Mouse (Mus musculus): Measurements from ENCODE around the gene Gas2. TPM values are rescaled to one million over a fixed set of nuclear protein-coding genes. Genes with fewer than 3 reads are reported as not detected.

Gene Gas2
- polyA plus RNA-seq, 1 experiment from 2014 or later, result 9.3 TPM

DNA sequence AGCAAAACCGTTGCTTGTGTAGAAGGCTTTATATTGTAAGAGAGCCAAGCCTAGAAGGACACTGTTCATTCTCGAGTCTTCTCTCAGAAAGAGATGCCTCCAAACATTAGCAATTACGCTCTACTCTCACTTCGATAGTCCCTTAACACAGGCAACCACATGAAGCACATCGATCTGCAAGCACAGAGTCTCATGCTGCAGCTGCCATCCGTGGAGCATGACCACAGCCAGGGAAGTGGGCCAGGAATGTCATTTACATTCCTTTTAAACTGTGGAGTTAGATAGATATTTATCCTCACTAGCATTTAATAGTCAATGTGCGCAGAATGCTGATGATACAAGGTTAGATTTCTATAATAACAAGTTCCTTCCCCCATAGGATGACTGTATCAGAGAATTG lies 21.3 kb upstream of the Gas2 start:
- H3K36me3 ChIP-seq (ENCODE audit: control insufficient read depth, insufficient read depth, low read length), result no peaks in the 10 kb centered on the region
- no peak overlapping the region for H3K4me2 ChIP-seq (ENCODE audit: low read depth, low read length)
- no peaks in the 10 kb centered on the region for H3K4me1 ChIP-seq (ENCODE audit: control insufficient read depth, insufficient read depth, low read length)
- H3K9me3 ChIP-seq (ENCODE audit: control insufficient read depth, low read length), result no peaks in the 10 kb centered on the region
- ATAC-seq, result no peak
- no peak overlapping the region for H3K27ac ChIP-seq (ENCODE audit: low read length)
- WGBS, result 68% methylated on average over 7 of the region's 7 CpGs
- no peak overlapping the region for H3K9ac ChIP-seq (ENCODE audit: low read depth, low read length)
- no peaks in the 10 kb centered on the region for H3K27me3 ChIP-seq (replicated peaks; ENCODE audit: control insufficient read depth, insufficient read depth, low read length)
- no peak overlapping the region for H3K4me3 ChIP-seq (ENCODE audit: low read length)

DNA sequence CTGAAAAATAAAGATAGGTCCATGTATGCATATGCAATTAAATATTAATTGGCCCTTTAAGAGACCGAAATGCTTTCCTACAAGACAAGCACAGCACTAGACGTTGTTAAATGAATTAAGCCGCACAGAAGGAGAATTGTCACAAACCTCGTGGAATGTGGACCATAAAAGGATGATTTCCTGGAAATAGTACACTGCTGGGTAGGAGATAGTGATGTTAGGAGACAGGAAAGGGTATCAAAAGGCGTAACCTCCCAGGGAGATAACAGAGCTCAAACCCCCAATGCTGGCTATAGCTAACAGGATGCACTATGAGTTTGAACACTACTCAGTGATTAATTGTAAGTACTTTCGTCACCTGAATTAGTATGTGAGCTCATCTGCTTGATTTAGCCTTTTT lies 10.9 kb upstream of the Gas2 start:
- ATAC-seq, result no peak
- no peaks in the 10 kb centered on the region for H3K36me3 ChIP-seq (ENCODE audit: control insufficient read depth, insufficient read depth, low read length)
- no peak overlapping the region for H3K4me3 ChIP-seq (ENCODE audit: low read length)
- H3K4me2 ChIP-seq (ENCODE audit: low read depth, low read length), result no peak overlapping the region
- no peaks in the 10 kb centered on the region for H3K4me1 ChIP-seq (ENCODE audit: control insufficient read depth, insufficient read depth, low read length)
- WGBS, result 83% methylated on average over 6 of the region's 6 CpGs
- no peaks in the 10 kb centered on the region for H3K9me3 ChIP-seq (ENCODE audit: control insufficient read depth, low read length)
- H3K27me3 ChIP-seq (replicated peaks; ENCODE audit: control insufficient read depth, insufficient read depth, low read length), result no peaks in the 10 kb centered on the region
- H3K9ac ChIP-seq (ENCODE audit: low read depth, low read length), result no peak overlapping the region
- no peak overlapping the region for H3K27ac ChIP-seq (ENCODE audit: low read length)

DNA sequence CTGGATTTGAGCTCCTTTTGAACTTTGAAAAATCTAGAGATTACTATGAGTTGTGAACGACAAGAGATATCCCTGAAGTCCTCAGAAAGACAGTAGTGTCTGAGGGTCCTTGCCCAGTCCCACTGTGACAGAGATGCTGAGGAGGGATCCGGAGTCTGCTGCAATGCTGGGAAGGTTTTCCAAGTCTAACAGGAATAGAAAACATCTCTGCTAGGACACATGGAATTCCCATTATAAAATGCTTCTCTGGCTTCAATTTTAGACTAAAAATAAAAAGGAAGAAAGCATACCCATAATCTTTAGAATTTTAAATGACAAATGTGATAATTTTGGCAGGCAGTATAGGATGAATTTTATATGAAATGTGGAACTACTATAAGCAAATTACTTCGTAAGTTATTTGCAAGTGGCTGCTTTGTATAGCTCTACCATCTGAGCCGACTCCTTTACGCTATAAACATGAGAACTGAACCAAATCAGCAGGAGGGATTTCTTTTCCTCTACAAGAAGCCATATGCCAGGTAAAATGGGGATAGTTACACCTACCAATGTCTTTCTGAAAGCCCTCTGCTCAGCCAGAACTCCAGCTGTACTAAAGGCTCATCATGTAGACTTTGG lies 9.8 kb upstream of the Gas2 start:
- Histone ChIP-seq H3K4me3 (ENCODE audit: low read length) (no peak overlapping the region), H3K27me3 (replicated peaks; ENCODE audit: control insufficient read depth, insufficient read depth, low read length) (no peaks in the 10 kb centered on the region), H3K36me3 (ENCODE audit: control insufficient read depth, insufficient read depth, low read length) (no peaks in the 10 kb centered on the region), H3K9me3 (ENCODE audit: control insufficient read depth, low read length) (no peaks in the 10 kb centered on the region), H3K9ac (ENCODE audit: low read depth, low read length) (no peak overlapping the region), H3K4me2 (ENCODE audit: low read depth, low read length) (no peak overlapping the region), H3K27ac (ENCODE audit: low read length) (no peak overlapping the region), H3K4me1 (ENCODE audit: control insufficient read depth, insufficient read depth, low read length) (no peaks in the 10 kb centered on the region)
- 88% methylated on average over 5 of the region's 5 CpGs for WGBS
- no peak for ATAC-seq

DNA sequence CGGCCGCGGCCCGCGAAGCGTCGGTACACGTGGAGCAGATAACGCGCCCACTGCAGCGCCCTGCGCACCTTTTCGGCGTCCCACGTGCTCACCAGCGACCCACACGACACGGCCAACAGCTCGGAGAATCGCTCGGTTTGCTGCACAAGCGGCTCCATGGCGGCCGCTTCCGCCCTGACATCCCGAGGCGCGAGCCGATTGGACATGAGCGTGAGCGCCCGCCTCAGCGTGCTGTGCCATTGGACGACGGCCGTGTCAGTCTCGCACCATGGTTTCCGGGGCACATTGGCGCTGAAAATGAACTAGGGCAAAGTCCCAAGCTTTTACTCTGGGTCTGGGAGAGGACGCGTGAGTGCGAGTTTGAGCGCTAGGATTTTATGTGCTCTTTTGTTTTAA lies 280 bp downstream of the Gas2 start, which contains the start of gene Fancf:
Gene Fancf (minus strand): TSS at position 171 of the 396 bp plus-strand sequence.
- H3K27ac ChIP-seq (ENCODE audit: low read length), result peak within 1 kb of the TSS; percentile 97
- peak within 1 kb of the TSS; percentile 89 for H3K9ac ChIP-seq (ENCODE audit: low read depth, low read length)
- H3K36me3 ChIP-seq (ENCODE audit: control insufficient read depth, insufficient read depth, low read length), result no peaks in the 10 kb centered on the region
- under 1% methylated on average over 40 of the region's 43 CpGs for WGBS
- H3K4me3 ChIP-seq (ENCODE audit: low read length), result peak within 1 kb of the TSS; percentile 79
- no peaks in the 10 kb centered on the region for H3K9me3 ChIP-seq (ENCODE audit: control insufficient read depth, low read length)
- no peaks in the 10 kb centered on the region for H3K27me3 ChIP-seq (replicated peaks; ENCODE audit: control insufficient read depth, insufficient read depth, low read length)
- H3K4me1 ChIP-seq (ENCODE audit: control insufficient read depth, insufficient read depth, low read length), result peaks cover 8% of the 10 kb centered on the region
- peak within 1 kb of the TSS; percentile 81 for H3K4me2 ChIP-seq (ENCODE audit: low read depth, low read length)
- ATAC-seq, result peak; percentile 99

DNA sequence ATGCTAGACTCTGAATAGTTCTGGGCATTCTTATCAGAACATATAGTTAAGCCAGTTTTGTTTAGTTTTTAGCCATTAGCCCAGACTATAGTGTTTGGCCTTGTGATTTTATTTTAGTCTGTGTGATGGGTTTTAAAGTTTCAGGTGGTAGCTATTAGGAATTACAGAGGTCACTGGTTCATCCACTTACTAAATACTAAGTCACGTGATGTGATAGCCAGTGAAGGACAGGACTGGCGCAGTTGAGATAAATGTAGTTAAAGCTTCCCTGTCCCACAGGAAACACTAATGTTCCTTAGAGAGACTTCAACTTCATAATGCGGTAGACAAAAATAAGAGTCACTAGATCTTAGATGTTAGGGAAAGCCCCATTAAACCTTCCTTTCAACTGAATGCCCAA lies 1.0 kb downstream of the Gas2 start:
- 61% methylated on average over 3 of the region's 3 CpGs for WGBS
- ATAC-seq, result no peak
- Histone ChIP-seq H3K27me3 (replicated peaks; ENCODE audit: control insufficient read depth, insufficient read depth, low read length) (no peaks in the 10 kb centered on the region), H3K4me1 (ENCODE audit: control insufficient read depth, insufficient read depth, low read length) (peaks cover 8% of the 10 kb centered on the region), H3K9me3 (ENCODE audit: control insufficient read depth, low read length) (no peaks in the 10 kb centered on the region), H3K4me2 (ENCODE audit: low read depth, low read length) (peak overlapping the region; percentile 81), H3K9ac (ENCODE audit: low read depth, low read length) (peak overlapping the region; percentile 89), H3K4me3 (ENCODE audit: low read length) (peak overlapping the region; percentile 79), H3K36me3 (ENCODE audit: control insufficient read depth, insufficient read depth, low read length) (no peaks in the 10 kb centered on the region), H3K27ac (ENCODE audit: low read length) (peak overlapping the region; percentile 97)

DNA sequence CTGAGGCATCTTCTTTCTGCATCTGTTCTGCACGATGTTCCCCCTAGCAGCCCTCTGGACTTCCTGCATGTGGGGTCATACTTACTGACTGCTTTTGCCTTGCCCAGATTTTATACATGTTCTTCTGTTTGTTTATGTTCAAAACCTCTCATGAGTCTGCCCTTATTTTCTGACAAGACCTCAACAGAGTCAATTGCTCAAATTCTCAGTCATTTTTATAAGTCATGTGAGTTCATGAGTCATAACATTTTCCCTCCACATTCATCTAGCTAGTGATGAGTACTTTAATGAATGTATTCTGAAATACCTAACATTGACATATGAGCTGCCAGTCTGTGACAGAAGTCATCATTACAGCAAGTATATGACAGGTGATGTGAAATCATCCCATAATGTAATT lies 3.5 kb downstream of the Gas2 start:
- WGBS, result 47% methylated on average over 1 of the region's 1 CpGs
- no peak overlapping the region for H3K27ac ChIP-seq (ENCODE audit: low read length)
- H3K9ac ChIP-seq (ENCODE audit: low read depth, low read length), result no peak overlapping the region
- no peak overlapping the region for H3K4me2 ChIP-seq (ENCODE audit: low read depth, low read length)
- H3K4me1 ChIP-seq (ENCODE audit: control insufficient read depth, insufficient read depth, low read length), result peaks cover 8% of the 10 kb centered on the region
- H3K36me3 ChIP-seq (ENCODE audit: control insufficient read depth, insufficient read depth, low read length), result no peaks in the 10 kb centered on the region
- no peak for ATAC-seq
- H3K4me3 ChIP-seq (ENCODE audit: low read length), result no peak overlapping the region
- H3K27me3 ChIP-seq (replicated peaks; ENCODE audit: control insufficient read depth, insufficient read depth, low read length), result no peaks in the 10 kb centered on the region
- H3K9me3 ChIP-seq (ENCODE audit: control insufficient read depth, low read length), result no peaks in the 10 kb centered on the region

DNA sequence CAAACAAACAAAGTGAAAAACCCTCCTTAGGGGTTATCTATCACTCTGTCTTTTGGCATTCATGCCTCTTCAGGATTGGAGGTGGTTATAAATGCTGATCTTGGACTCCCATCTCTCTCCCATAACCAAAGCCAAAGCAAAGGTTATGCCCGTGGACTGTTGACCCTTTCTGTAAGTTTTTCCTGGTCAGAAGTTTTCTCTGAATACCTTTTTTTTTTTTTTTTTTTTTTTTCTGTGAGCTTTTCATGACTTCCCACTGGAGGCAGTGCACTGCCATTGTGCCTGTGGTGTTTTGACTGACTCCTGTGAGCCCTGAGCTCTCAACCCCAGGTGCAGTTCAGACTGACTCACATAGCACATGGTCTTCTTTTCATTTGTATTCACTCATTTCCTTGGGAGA lies 6.2 kb downstream of the Gas2 start:
- Histone ChIP-seq H3K4me2 (ENCODE audit: low read depth, low read length) (no peak overlapping the region), H3K4me1 (ENCODE audit: control insufficient read depth, insufficient read depth, low read length) (peaks cover 2% of the 10 kb centered on the region), H3K36me3 (ENCODE audit: control insufficient read depth, insufficient read depth, low read length) (no peaks in the 10 kb centered on the region), H3K27me3 (replicated peaks; ENCODE audit: control insufficient read depth, insufficient read depth, low read length) (no peaks in the 10 kb centered on the region), H3K9me3 (ENCODE audit: control insufficient read depth, low read length) (no peaks in the 10 kb centered on the region), H3K9ac (ENCODE audit: low read depth, low read length) (no peak overlapping the region), H3K27ac (ENCODE audit: low read length) (no peak overlapping the region), H3K4me3 (ENCODE audit: low read length) (no peak overlapping the region)
- 79% methylated on average over 1 of the region's 1 CpGs for WGBS
- no peak for ATAC-seq

DNA sequence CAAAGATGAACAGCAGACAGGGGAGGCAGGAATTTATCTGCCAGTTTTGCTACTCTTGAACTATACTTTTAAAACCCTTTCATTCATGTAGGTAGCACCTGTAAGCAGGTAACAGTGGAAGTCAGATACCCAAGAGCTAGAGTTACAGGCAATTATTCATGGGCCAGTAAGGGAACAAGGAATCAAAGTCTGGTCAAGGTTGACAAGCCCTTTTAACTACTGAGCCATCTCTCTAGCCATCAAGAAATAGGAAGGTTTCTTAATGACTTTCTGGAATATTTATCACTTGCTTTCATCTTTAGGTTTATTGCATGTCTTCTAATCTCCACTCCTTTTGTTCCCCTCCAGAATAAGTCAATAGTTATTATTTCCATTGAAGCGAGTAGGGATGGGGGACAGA lies 10.2 kb downstream of the Gas2 start:
- no peak overlapping the region for H3K4me3 ChIP-seq (ENCODE audit: low read length)
- H3K4me2 ChIP-seq (ENCODE audit: low read depth, low read length), result no peak overlapping the region
- 75% methylated on average over 1 of the region's 1 CpGs for WGBS
- no peaks in the 10 kb centered on the region for H3K36me3 ChIP-seq (ENCODE audit: control insufficient read depth, insufficient read depth, low read length)
- no peak overlapping the region for H3K9ac ChIP-seq (ENCODE audit: low read depth, low read length)
- H3K4me1 ChIP-seq (ENCODE audit: control insufficient read depth, insufficient read depth, low read length), result no peaks in the 10 kb centered on the region
- no peak for ATAC-seq
- no peak overlapping the region for H3K27ac ChIP-seq (ENCODE audit: low read length)
- no peaks in the 10 kb centered on the region for H3K27me3 ChIP-seq (replicated peaks; ENCODE audit: control insufficient read depth, insufficient read depth, low read length)
- no peaks in the 10 kb centered on the region for H3K9me3 ChIP-seq (ENCODE audit: control insufficient read depth, low read length)

DNA sequence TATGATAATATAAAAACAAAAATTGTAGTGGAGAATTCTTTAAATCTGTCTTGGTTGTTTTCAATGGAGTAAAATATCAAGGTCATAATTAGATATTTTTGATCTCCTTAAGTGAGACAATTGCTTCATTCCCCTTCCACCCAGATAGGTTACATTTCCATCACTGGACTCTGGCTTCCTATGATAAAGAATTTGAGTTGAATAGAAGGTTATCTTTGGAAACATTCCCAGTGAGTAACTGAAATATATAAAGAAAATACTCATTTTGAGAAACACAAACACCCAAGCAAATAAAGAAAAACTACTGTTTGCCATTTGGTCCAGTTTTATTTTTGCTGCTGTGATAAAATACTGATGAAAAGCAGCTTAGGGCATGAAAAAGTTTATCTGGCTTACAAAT lies 10.8 kb downstream of the Gas2 start:
- Histone ChIP-seq H3K27ac (ENCODE audit: low read length) (no peak overlapping the region), H3K9ac (ENCODE audit: low read depth, low read length) (no peak overlapping the region), H3K4me3 (ENCODE audit: low read length) (no peak overlapping the region), H3K4me1 (ENCODE audit: control insufficient read depth, insufficient read depth, low read length) (no peaks in the 10 kb centered on the region), H3K36me3 (ENCODE audit: control insufficient read depth, insufficient read depth, low read length) (no peaks in the 10 kb centered on the region), H3K4me2 (ENCODE audit: low read depth, low read length) (no peak overlapping the region), H3K27me3 (replicated peaks; ENCODE audit: control insufficient read depth, insufficient read depth, low read length) (no peaks in the 10 kb centered on the region), H3K9me3 (ENCODE audit: control insufficient read depth, low read length) (no peaks in the 10 kb centered on the region)
- no peak for ATAC-seq

DNA sequence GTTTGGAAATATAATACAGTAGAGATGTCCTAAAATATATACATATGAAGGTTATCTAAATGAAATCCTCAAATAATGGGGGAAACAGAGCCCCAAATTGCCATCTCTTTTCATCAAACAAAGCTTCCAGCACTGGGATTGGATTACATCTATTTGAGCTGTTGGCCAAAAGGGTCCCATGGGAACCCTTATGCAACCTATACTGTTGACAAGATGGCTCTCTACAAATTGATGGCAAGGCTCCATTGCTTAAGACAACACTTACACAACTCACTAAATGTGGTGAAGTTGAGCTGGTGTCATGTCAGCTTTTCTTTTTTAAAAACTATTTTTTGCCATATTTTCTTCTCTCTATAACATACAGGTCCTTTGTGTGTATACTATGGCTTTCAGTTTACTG lies 14.5 kb downstream of the Gas2 start:
- Histone ChIP-seq H3K36me3 (ENCODE audit: control insufficient read depth, insufficient read depth, low read length) (no peaks in the 10 kb centered on the region), H3K9ac (ENCODE audit: low read depth, low read length) (no peak overlapping the region), H3K27ac (ENCODE audit: low read length) (no peak overlapping the region), H3K27me3 (replicated peaks; ENCODE audit: control insufficient read depth, insufficient read depth, low read length) (no peaks in the 10 kb centered on the region), H3K4me2 (ENCODE audit: low read depth, low read length) (no peak overlapping the region), H3K4me1 (ENCODE audit: control insufficient read depth, insufficient read depth, low read length) (0 out of 2 replicates have a peak, but pooled peaks cover 8% of the 10 kb centered on the region), H3K4me3 (ENCODE audit: low read length) (no peak overlapping the region), H3K9me3 (ENCODE audit: control insufficient read depth, low read length) (no peaks in the 10 kb centered on the region)
- ATAC-seq, result no peak
